Mouse (Mus musculus) liver, embryonic 12.5 days (tissue): Measurements from ENCODE around the gene Dok5. TPM values are rescaled to one million over a fixed set of nuclear protein-coding genes. Genes with fewer than 3 reads are reported as not detected.
A peak's percentile ranks its signal among the peaks of the same experiment; 100 is the strongest.

ENCODE experiments used
- ATAC-seq: fragments of 200-750 bp; cut with Nextera tagmentation; 2 replicates; pipeline ENCODE4 v1.8.0; 2017; ENCODE audit warnings: moderate number of reproducible peaks, mild to moderate bottlenecking, moderate library complexity
- H3K27ac ChIP-seq: fragments of 300-500 bp; sonication (generic); 2 replicates; pipeline ENCODE4 v1.5.1; 2016; ENCODE audit warnings: mild to moderate bottlenecking
- H3K27me3 ChIP-seq: fragments of 300-500 bp; sonication (generic); replicated peaks from 2 replicates; pipeline ENCODE4 v1.6.1; 2016; ENCODE audit warnings: mild to moderate bottlenecking, moderate library complexity
- H3K36me3 ChIP-seq: fragments of 300-500 bp; sonication (generic); 2 replicates; pipeline ENCODE4 v1.6.1; 2016; ENCODE audit warnings: mild to moderate bottlenecking, moderate library complexity
- H3K4me1 ChIP-seq: fragments of 300-500 bp; sonication (generic); 2 replicates; pipeline ENCODE4 v1.6.1; 2016
- H3K4me2 ChIP-seq: fragments of 300-500 bp; sonication (generic); 2 replicates; pipeline ENCODE4 v1.6.1; 2016; ENCODE audit warnings: mild to moderate bottlenecking, moderate library complexity
- H3K4me3 ChIP-seq: fragments of 300-500 bp; sonication (generic); 2 replicates; pipeline ENCODE4 v1.5.1; 2016; ENCODE audit warnings: mild to moderate bottlenecking, moderate library complexity
- H3K9ac ChIP-seq: fragments of 300-500 bp; sonication (generic); 2 replicates; pipeline ENCODE4 v1.6.1; 2016; ENCODE audit warnings: mild to moderate bottlenecking, moderate library complexity
- H3K9me3 ChIP-seq: fragments of 300-500 bp; sonication (generic); replicated peaks from 2 replicates; pipeline ENCODE4 v1.6.1; 2016; ENCODE audit warnings: mild to moderate bottlenecking, moderate library complexity
- WGBS: fragments of 180-500 bp; shearing (Covaris S2); methylation state at CpG from one replicate; pipeline ENCODE4 v1.1.7; 2016; ENCODE audit not compliant: insufficient replicate concordance; 5-methylcytosine and 5-hydroxymethylcytosine counted together
- polyA plus RNA-seq: library from polyadenylated mRNA; unstranded; fragments of >200 nt; fragmentation: Nextera tagmentation; extraction: Ambion mirVana; gene quantifications from 2 replicates; pipeline ENCODE4 v1.2.1, GENCODE M21; 2016

The Dok5 gene
- 0.76 and 0.92 TPM in 2 replicates for polyA plus RNA-seq

GRCm38 (mm10) chr2:170731632-170732561 is at the start of gene Dok5:
Gene Dok5 (plus strand): TSS chr2:170731807.
- ATAC-seq: no peak
- no peak within 1 kb of the TSS for H3K9ac ChIP-seq
- H3K4me1 ChIP-seq: no peaks in the 10 kb centered on the region
- H3K36me3 ChIP-seq: no peaks in the 10 kb centered on the region
- peaks cover 24% of the 10 kb centered on the region for H3K27me3 ChIP-seq
- H3K4me3 ChIP-seq: peak within 1 kb of the TSS; percentile 39
- H3K9me3 ChIP-seq: no peaks in the 10 kb centered on the region
- peak within 1 kb of the TSS; percentile 57 for H3K4me2 ChIP-seq
- no peak within 1 kb of the TSS for H3K27ac ChIP-seq
- WGBS: 5% methylated on average over 53 of the region's 53 CpGs

GRCm38 (mm10) chr2:170683385-170683784 is 48.2 kb upstream of the Dok5 start:
- Histone ChIP-seq H3K4me2 (no peak overlapping the region), H3K4me3 (no peak overlapping the region), H3K27ac (no peak overlapping the region), H3K4me1 (no peaks in the 10 kb centered on the region), H3K27me3 (no peaks in the 10 kb centered on the region), H3K9ac (no peak overlapping the region), H3K36me3 (no peaks in the 10 kb centered on the region), H3K9me3 (no peaks in the 10 kb centered on the region)
- WGBS: 56% methylated on average over 2 of the region's 2 CpGs
- no peak for ATAC-seq

GRCm38 (mm10) chr2:170695071-170695936 is 36.3 kb upstream of the Dok5 start:
- 0 out of 2 replicates have a peak, but pooled peaks cover 18% of the 10 kb centered on the region for H3K9me3 ChIP-seq
- 67% methylated on average over 23 of the region's 23 CpGs for WGBS

GRCm38 (mm10) chr2:170695937-170696510 is 35.6 kb upstream of the Dok5 start:
- H3K27ac ChIP-seq: no peak overlapping the region
- 56% methylated on average over 14 of the region's 14 CpGs for WGBS
- H3K9ac ChIP-seq: no peak overlapping the region
- no peaks in the 10 kb centered on the region for H3K36me3 ChIP-seq
- H3K4me2 ChIP-seq: no peak overlapping the region
- no peak overlapping the region for H3K4me3 ChIP-seq
- H3K9me3 ChIP-seq: 0 out of 2 replicates have a peak, but pooled peaks cover 17% of the 10 kb centered on the region
- ATAC-seq: 0 out of 2 replicates have a peak, but pooled peaks have one; percentile 15
- no peaks in the 10 kb centered on the region for H3K27me3 ChIP-seq
- no peaks in the 10 kb centered on the region for H3K4me1 ChIP-seq

More at GRCm38 (mm10) chr2:170695071-170695936, 36.3 kb upstream of the Dok5 start:
- no peak overlapping the region for H3K4me2 ChIP-seq
- peak; percentile 32; the same call in 1 of the 2 replicates for ATAC-seq
- H3K4me3 ChIP-seq: no peak overlapping the region
- no peak overlapping the region for H3K27ac ChIP-seq
- no peaks in the 10 kb centered on the region for H3K27me3 ChIP-seq
- H3K36me3 ChIP-seq: no peaks in the 10 kb centered on the region
- no peak overlapping the region for H3K9ac ChIP-seq
- H3K4me1 ChIP-seq: no peaks in the 10 kb centered on the region

- H3K9me3 ChIP-seq: 0 out of 2 replicates have a peak, but pooled peaks cover 6% of the 10 kb centered on the region
- H3K36me3 ChIP-seq: no peaks in the 10 kb centered on the region
- 61% methylated on average over 4 of the region's 4 CpGs for WGBS
- H3K27ac ChIP-seq: no peak overlapping the region
- no peak for ATAC-seq
- no peaks in the 10 kb centered on the region for H3K4me1 ChIP-seq
- no peaks in the 10 kb centered on the region for H3K27me3 ChIP-seq
- no peak overlapping the region for H3K4me3 ChIP-seq
- no peak overlapping the region for H3K9ac ChIP-seq
- no peak overlapping the region for H3K4me2 ChIP-seq
These were observed 31.1 kb upstream of the Dok5 start for GRCm38 (mm10) chr2:170700471-170700870.

- Histone ChIP-seq H3K4me2 (no peak overlapping the region), H3K4me3 (no peak overlapping the region), H3K36me3 (no peaks in the 10 kb centered on the region), H3K27me3 (no peaks in the 10 kb centered on the region), H3K4me1 (no peaks in the 10 kb centered on the region), H3K27ac (no peak overlapping the region), H3K9me3 (0 out of 2 replicates have a peak, but pooled peaks cover 17% of the 10 kb centered on the region), H3K9ac (no peak overlapping the region)
- no peak for ATAC-seq
- 77% methylated on average over 4 of the region's 4 CpGs for WGBS
These were observed 25.1 kb upstream of the Dok5 start for GRCm38 (mm10) chr2:170706488-170706887.

- no peak overlapping the region for H3K4me3 ChIP-seq
- no peak overlapping the region for H3K4me2 ChIP-seq
- H3K36me3 ChIP-seq: no peaks in the 10 kb centered on the region
- H3K4me1 ChIP-seq: no peaks in the 10 kb centered on the region
- no peaks in the 10 kb centered on the region for H3K27me3 ChIP-seq
- ATAC-seq: no peak
- H3K9me3 ChIP-seq: 0 out of 2 replicates have a peak, but pooled peaks cover 19% of the 10 kb centered on the region
- no peak overlapping the region for H3K27ac ChIP-seq
- no peak overlapping the region for H3K9ac ChIP-seq
- 56% methylated on average over 3 of the region's 3 CpGs for WGBS
These were observed 23.9 kb upstream of the Dok5 start for GRCm38 (mm10) chr2:170707672-170708071.

- no peak for ATAC-seq
- H3K4me1 ChIP-seq: no peaks in the 10 kb centered on the region
- H3K36me3 ChIP-seq: no peaks in the 10 kb centered on the region
- H3K27me3 ChIP-seq: no peaks in the 10 kb centered on the region
- H3K9ac ChIP-seq: no peak overlapping the region
- 0 out of 2 replicates have a peak, but pooled peaks cover 28% of the 10 kb centered on the region for H3K9me3 ChIP-seq
- 60% methylated on average over 9 of the region's 9 CpGs for WGBS
- H3K27ac ChIP-seq: no peak overlapping the region
- no peak overlapping the region for H3K4me2 ChIP-seq
- H3K4me3 ChIP-seq: no peak overlapping the region
These were observed 22.7 kb upstream of the Dok5 start for GRCm38 (mm10) chr2:170708901-170709300.

GRCm38 (mm10) chr2:170712658-170713285 is 18.8 kb upstream of the Dok5 start:
- no peaks in the 10 kb centered on the region for H3K27me3 ChIP-seq
- WGBS: 62% methylated on average over 11 of the region's 11 CpGs
- no peak overlapping the region for H3K9ac ChIP-seq
- no peak overlapping the region for H3K4me2 ChIP-seq
- ATAC-seq: no peak
- no peaks in the 10 kb centered on the region for H3K4me1 ChIP-seq
- 0 out of 2 replicates have a peak, but pooled peaks cover 28% of the 10 kb centered on the region for H3K9me3 ChIP-seq
- no peaks in the 10 kb centered on the region for H3K36me3 ChIP-seq
- no peak overlapping the region for H3K27ac ChIP-seq
- no peak overlapping the region for H3K4me3 ChIP-seq

- Histone ChIP-seq H3K9me3 (peaks cover 17% of the 10 kb centered on the region; the same call in 1 of the 2 replicates), H3K27ac (no peak overlapping the region), H3K36me3 (no peaks in the 10 kb centered on the region), H3K4me3 (no peak overlapping the region), H3K4me2 (no peak overlapping the region), H3K4me1 (no peaks in the 10 kb centered on the region), H3K9ac (no peak overlapping the region), H3K27me3 (no peaks in the 10 kb centered on the region)
- no peak for ATAC-seq
- 41% methylated on average over 4 of the region's 4 CpGs for WGBS
These were observed 11.2 kb upstream of the Dok5 start for GRCm38 (mm10) chr2:170720386-170720785.

GRCm38 (mm10) chr2:170724136-170724535 is 7.5 kb upstream of the Dok5 start:
- Histone ChIP-seq H3K9me3 (peaks cover 13% of the 10 kb centered on the region; the same call in 1 of the 2 replicates), H3K4me1 (no peaks in the 10 kb centered on the region), H3K9ac (no peak overlapping the region), H3K27me3 (no peaks in the 10 kb centered on the region), H3K4me2 (no peak overlapping the region), H3K36me3 (no peaks in the 10 kb centered on the region), H3K4me3 (no peak overlapping the region), H3K27ac (no peak overlapping the region)
- WGBS: 68% methylated on average over 13 of the region's 13 CpGs
- ATAC-seq: no peak
